Mouse (Mus musculus): ENCODE data around the gene Prkg1.

The Prkg1 gene

DNA sequence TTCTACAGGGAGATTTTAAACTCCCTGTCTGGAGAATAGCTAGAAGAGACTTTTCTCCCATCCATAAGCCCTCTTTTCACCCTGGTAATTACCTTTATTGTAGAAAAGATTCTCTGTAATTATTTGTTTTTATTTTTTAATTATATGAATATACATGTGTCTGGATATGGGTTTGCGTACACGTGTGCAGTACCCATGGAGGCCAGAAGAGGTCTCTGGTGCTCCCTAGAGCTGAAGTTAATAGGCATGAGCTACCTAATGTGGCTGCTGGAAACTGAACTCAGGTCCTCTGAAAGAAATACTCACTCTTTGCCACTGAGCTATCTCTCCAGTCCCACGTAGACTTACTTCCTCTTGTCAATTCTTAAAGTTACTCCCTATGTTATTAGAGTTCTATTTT, 937.0 kb downstream of the Prkg1 start:
- no peak for DNase-seq

- DNase-seq: no peak
Measured at GRCm38 (mm10) chr19:30826106-30826505, 938.7 kb downstream of the Prkg1 start.

DNA sequence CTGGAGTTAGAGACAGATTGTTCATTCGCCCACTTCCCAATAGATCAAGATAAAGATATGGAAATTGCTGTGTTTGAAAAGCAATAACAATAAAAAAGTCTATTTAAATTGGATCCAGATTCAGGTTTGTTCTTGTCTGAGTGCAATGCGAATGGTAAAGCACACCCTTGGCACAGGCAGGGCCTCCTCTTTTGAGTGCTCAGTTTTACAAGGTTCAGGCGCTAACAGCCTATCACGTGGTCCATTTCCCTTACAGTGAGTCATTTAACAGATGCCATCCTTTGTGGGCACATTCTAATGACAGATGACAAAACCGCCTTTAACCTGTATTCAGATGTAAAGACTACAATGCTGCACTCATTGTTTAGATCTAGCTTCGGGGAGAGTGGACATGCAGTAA, 949.2 kb downstream of the Prkg1 start:
- DNase-seq: no peak

DNA sequence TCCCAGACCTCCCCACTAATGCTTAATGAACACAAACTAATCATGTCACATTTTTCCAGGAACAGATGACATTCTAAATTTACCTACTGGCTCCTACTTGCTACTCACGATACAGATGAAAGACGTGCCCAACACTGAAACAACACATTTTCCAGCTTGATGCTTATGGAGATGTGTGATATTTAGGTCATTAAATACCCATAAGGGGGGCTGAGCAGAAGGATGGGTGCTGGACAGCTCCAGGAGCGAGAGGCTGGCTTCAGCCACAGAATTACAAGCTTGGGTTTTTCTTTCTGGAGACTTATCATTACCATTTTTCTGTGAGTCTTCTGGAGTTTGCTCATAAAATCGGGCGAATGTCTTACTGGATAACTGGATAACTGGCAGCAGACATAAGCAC, 958.6 kb downstream of the Prkg1 start:
- DNase-seq: no peak

- no peak for DNase-seq
Measured at GRCm38 (mm10) chr19:30780803-30781202, 984.0 kb downstream of the Prkg1 start.

GRCm38 (mm10) chr19:30768316-30768715, 996.5 kb downstream of the Prkg1 start:
- DNase-seq: no peak

GRCm38 (mm10) chr19:30744426-30744825, 1020.4 kb downstream of the Prkg1 start:
- DNase-seq: no peak

DNA sequence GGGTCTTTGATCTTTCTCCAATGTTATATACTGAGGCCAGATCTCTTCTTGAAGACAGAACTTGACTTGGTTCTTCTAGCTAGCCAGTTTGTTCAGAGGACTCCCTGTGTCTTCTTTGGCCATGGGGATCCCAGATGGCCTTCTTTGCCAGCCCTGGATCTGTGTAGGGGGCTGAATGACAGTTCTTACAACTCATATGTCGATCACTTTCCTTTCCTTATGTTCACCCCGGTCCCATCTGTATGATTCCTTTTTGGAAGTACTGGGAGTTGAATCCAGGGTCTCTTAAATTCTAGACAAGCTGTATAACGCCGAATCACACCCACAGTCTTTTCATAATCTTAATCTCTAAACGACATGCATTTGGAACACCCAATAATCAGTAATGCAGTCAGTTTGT, 1065.7 kb downstream of the Prkg1 start:
- DNase-seq: no peak

DNA sequence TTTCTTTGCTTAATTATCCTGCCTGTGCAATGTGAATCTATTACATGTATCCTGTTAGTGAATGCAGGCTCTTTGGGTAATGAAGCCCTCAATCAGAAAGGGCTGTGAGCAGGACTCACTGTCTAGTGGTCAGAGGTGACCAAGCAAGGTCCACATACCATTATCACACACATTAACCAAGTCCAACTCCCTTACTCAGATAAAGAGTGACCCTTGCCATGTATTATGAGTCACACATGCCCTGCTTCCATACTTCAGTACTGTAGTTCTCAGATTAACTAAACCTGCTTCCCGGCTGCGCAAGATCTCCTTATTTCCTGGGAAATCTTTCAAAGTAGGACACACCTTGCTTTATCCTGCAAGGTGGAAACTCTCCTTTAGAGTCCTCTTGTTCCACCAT, 1073.6 kb downstream of the Prkg1 start:
- no peak for DNase-seq

GRCm38 (mm10) chr19:30690691-30691090, 1074.1 kb downstream of the Prkg1 start:
- DNase-seq: no peak

GRCm38 (mm10) chr19:30687942-30688341, 1076.9 kb downstream of the Prkg1 start:
- DNase-seq: no peak

GRCm38 (mm10) chr19:30676308-30676707, 1088.5 kb downstream of the Prkg1 start:
- no peak for DNase-seq

GRCm38 (mm10) chr19:30664269-30664668, 1100.6 kb downstream of the Prkg1 start:
- peak; percentile 84 to 87 for DNase-seq

- DNase-seq: no peak
Measured at GRCm38 (mm10) chr19:30642629-30643170, 1122.1 kb downstream of the Prkg1 start.

- peak; percentile 9 for DNase-seq
Measured at GRCm38 (mm10) chr19:30637471-30637870, 1127.4 kb downstream of the Prkg1 start.

GRCm38 (mm10) chr19:30631051-30631450, 1133.8 kb downstream of the Prkg1 start:
- DNase-seq: no peak

GRCm38 (mm10) chr19:30626036-30626435, 1138.8 kb downstream of the Prkg1 start:
- no peak for DNase-seq

DNA sequence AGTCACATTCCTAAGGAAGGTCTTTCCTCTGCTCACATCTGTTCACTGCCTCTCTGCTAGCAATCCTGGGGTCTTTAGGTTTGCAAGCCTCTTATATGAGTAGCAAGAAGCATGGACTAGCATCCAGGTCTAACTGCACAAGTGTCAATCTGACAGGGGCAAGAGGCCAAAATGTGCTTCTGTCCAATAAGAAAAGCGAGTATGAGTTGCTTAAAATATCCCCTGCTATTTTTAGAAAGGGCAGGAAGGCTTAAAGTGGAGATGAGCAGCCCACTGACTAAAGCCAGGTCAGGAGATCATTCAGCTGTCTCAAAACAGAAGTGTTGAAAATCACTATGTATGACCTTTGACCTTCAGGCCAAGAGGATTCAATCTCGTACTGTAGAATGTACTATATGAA, 1139.4 kb downstream of the Prkg1 start:
- DNase-seq: no peak

DNA sequence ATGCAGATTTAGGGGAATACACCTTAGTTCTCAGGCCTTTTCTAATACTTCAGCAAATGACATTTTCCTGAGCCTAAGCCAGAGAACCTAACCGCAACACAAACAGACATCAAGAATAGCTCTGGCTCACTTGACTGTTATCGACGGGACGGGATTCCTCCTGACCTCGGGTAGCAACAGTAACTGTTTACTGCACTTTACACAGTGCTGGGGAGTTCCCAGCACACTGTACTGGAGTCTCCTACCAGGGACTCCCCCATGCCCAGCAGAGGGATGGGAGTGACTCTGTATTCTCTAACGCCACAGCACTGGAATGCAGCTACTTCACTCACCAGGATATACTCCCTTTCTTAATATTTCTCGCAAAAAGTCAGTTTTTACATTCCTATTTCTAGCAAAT, 1141.2 kb downstream of the Prkg1 start:
- no peak for DNase-seq

- no peak for DNase-seq
Measured at GRCm38 (mm10) chr19:30613150-30613865, 1151.5 kb downstream of the Prkg1 start.

DNA sequence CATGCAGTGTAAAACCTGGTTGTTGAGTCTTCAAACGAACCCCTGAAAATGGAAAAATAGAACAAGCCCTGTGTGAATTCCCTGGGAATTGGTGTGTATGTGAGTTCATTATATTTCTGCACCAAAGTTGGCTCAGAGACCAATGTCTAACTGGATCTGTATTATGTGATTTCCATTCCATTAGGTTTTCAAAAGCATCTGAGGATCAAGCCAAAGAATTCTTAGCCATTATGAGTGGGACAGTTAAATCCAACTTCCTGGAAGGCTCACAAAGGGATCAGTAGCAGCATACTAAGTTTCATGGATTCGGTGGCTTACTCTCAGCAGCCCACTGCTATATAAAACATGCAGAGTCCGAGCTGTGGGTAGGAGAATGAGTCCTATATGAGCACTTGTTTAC, 1178.5 kb downstream of the Prkg1 start:
- DNase-seq: no peak

- no peak for DNase-seq
Measured at GRCm38 (mm10) chr19:30564516-30564915, 1200.3 kb downstream of the Prkg1 start.

DNA sequence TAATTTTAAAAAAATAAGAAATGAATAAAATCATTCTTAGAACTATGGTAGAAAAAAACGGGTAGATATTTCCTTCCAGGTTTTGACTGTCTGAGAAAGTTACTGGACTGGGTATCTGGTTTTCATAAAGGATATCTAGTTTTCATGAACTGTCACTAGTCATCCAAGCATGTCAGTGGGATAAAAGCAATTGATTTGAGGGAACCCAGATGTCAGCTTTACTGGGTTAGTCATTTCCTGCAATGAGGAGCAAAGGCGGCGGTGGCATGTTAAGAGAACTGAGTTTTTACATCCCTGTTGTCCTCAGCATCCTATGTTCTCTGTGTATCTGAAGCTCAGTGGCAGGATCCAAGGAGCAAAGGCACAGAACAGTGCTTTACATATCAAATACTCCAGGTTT, 1201.0 kb downstream of the Prkg1 start:
- no peak for DNase-seq

DNA sequence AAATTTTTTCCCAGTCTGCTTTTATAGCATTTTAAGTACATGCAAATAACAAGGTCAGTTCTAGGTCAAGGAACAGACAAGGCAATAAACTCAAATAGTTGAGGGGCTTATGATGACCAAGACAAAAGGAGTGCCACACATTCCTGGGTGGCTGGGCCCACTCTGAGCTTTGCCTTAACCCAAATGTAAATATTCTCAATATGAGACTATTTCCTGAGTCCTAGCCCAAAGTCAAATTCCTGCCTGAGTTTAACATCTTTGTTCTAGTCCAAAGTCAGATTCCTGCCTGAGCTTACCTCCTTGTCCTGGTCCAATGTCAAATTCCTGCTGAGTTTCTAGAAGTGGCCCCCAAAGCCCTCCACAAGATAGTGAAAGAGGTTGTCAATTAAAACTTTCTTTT, 1206.8 kb downstream of the Prkg1 start:
- no peak for DNase-seq

- DNase-seq: peak; percentile 85 to 89
Measured at GRCm38 (mm10) chr19:30554467-30554881, 1210.4 kb downstream of the Prkg1 start.
